Mouse (Mus musculus) thymus, postnatal 0 days (tissue): ENCODE results near the gene Ifit3. TPM values are rescaled to one million over a fixed set of nuclear protein-coding genes. Genes with fewer than 3 reads are reported as not detected.

ENCODE experiments used
- polyA plus RNA-seq: library from polyadenylated mRNA; unstranded; fragments of >200 nt; fragmentation: Nextera tagmentation; extraction: Ambion mirVana; gene quantifications from 2 replicates; pipeline ENCODE4 v1.2.1, GENCODE M21; 2015

The Ifit3 gene
- polyA plus RNA-seq, 1 experiment from 2014 or later, result 32.1 TPM

Other genes with a start within 250 kb of the Ifit3 start
- 1.3 and 2.0 TPM in 2 replicates for gene Ch25h, start 108.4 kb upstream of the Ifit3 start, polyA plus RNA-seq
- 146 and 150 TPM in 2 replicates for gene Lipa, start 56.1 kb upstream of the Ifit3 start, polyA plus RNA-seq
- 17.2 and 17.8 TPM in 2 replicates for gene Ifit2, start 32.8 kb upstream of the Ifit3 start, polyA plus RNA-seq
- 1.5 and 2.4 TPM in 2 replicates for gene Ifit1bl1, start 18.4 kb downstream of the Ifit3 start, polyA plus RNA-seq
- 6.6 and 7.7 TPM in 2 replicates for gene Ifit3b, start 24.4 kb downstream of the Ifit3 start, polyA plus RNA-seq
- gene Ifit1bl2, start 57.2 kb downstream of the Ifit3 start, polyA plus RNA-seq, result 0.14 and 0.21 TPM in 2 replicates
- 21.5 and 27.1 TPM in 2 replicates for gene Ifit1, start 57.3 kb downstream of the Ifit3 start, polyA plus RNA-seq
- gene Slc16a12, start 163.8 kb downstream of the Ifit3 start, polyA plus RNA-seq, result 0.23 and 0.26 TPM in 2 replicates